Mouse (Mus musculus) hindbrain, embryonic 11.5 days (tissue): ENCODE results near the gene Myh3. TPM values are rescaled to one million over a fixed set of nuclear protein-coding genes. Genes with fewer than 3 reads are reported as not detected.

Experiments used
- ATAC-seq: fragments of 200-750 bp; cut with Nextera tagmentation; 2 replicates; pipeline ENCODE4 v1.8.0; 2017; ENCODE audit warnings: mild to moderate bottlenecking, moderate TSS enrichment, moderate library complexity; ENCODE audit not compliant: low FRiP score
- DNase-seq: peaks from one replicate; pipeline ENCODE4 v3.0.0-alpha.2; 2015; ENCODE audit warnings: low spot score
- H3K27ac ChIP-seq: fragments of 300-500 bp; sonication (generic); 2 replicates; pipeline ENCODE4 v1.5.1; 2014; ENCODE audit warnings: mild to moderate bottlenecking, low read depth, low read length
- H3K27me3 ChIP-seq: fragments of 300-500 bp; sonication (generic); 2 replicates; pipeline ENCODE4 v1.6.1; 2014; ENCODE audit warnings: mild to moderate bottlenecking, low read length, moderate library complexity, mixed read lengths; ENCODE audit not compliant: control insufficient read depth, insufficient read depth
- H3K36me3 ChIP-seq: fragments of 300-500 bp; sonication (generic); 2 replicates; pipeline ENCODE4 v1.6.1; 2014; ENCODE audit warnings: mild to moderate bottlenecking, low read length, moderate library complexity, mixed read lengths; ENCODE audit not compliant: control insufficient read depth, insufficient read depth
- H3K4me1 ChIP-seq: fragments of 300-500 bp; sonication (generic); replicated peaks from 2 replicates; pipeline ENCODE4 v1.6.1; 2014; ENCODE audit warnings: low read length, mixed read lengths; ENCODE audit not compliant: control insufficient read depth, insufficient read depth
- H3K4me2 ChIP-seq: fragments of 300-500 bp; sonication (generic); replicated peaks from 2 replicates; pipeline ENCODE4 v1.6.1; 2014; ENCODE audit warnings: mild to moderate bottlenecking, low read depth, low read length
- H3K4me3 ChIP-seq: fragments of 300-500 bp; sonication (generic); 2 replicates; pipeline ENCODE4 v1.5.1; 2014; ENCODE audit warnings: low read depth, low read length
- H3K9ac ChIP-seq: fragments of 300-500 bp; sonication (generic); 2 replicates; pipeline ENCODE4 v1.6.1; 2014; ENCODE audit warnings: low read depth, low read length
- H3K9me3 ChIP-seq: fragments of 300-500 bp; sonication (generic); 2 replicates; pipeline ENCODE4 v1.6.1; 2016; ENCODE audit warnings: low read length; ENCODE audit not compliant: control insufficient read depth
- WGBS: fragments of 180-500 bp; shearing (Covaris S2); extraction: QIAGEN DNeasy Blood & Tissue Kit; methylation state at CpG from one replicate; pipeline ENCODE4 v1.1.7; 2014; 5-methylcytosine and 5-hydroxymethylcytosine counted together
- polyA plus RNA-seq: library from polyadenylated mRNA; unstranded; fragments of >200 nt; fragmentation: Nextera tagmentation; extraction: Ambion mirVana; gene quantifications from 2 replicates; pipeline ENCODE4 v1.2.1, GENCODE M21; 2014

The Myh3 gene
- polyA plus RNA-seq, 1 experiment from 2014 or later: 2.3 TPM

- Histone ChIP-seq H3K9me3 (no peaks in the 10 kb centered on the region), H3K4me1 (no peaks in the 10 kb centered on the region; the same call in 1 of the 2 replicates), H3K9ac (no peak overlapping the region), H3K36me3 (no peaks in the 10 kb centered on the region), H3K27ac (no peak overlapping the region), H3K27me3 (no peaks in the 10 kb centered on the region), H3K4me3 (no peak overlapping the region), H3K4me2 (no peak overlapping the region)
- ATAC-seq: no peak
- DNase-seq: no peak
- 74% methylated on average over 1 of the region's 1 CpGs for WGBS
These were observed 26.1 kb downstream of the Myh3 start for GRCm38 (mm10) chr11:67104242-67104641.

- no peak overlapping the region for H3K27ac ChIP-seq
- ATAC-seq (no peak), DNase-seq (no peak)
- 73% methylated on average over 11 of the region's 11 CpGs for WGBS
- H3K4me2 ChIP-seq: no peak overlapping the region
- no peaks in the 10 kb centered on the region for H3K27me3 ChIP-seq
- H3K9ac ChIP-seq: no peak overlapping the region
- no peaks in the 10 kb centered on the region for H3K9me3 ChIP-seq
- H3K4me3 ChIP-seq: no peak overlapping the region
- H3K36me3 ChIP-seq: no peaks in the 10 kb centered on the region
- no peaks in the 10 kb centered on the region; the same call in 1 of the 2 replicates for H3K4me1 ChIP-seq
These were observed 26.6 kb downstream of the Myh3 start for GRCm38 (mm10) chr11:67104714-67105113.

- no peak for DNase-seq
- no peaks in the 10 kb centered on the region for H3K27me3 ChIP-seq
- H3K9ac ChIP-seq: no peak overlapping the region
- no peaks in the 10 kb centered on the region for H3K36me3 ChIP-seq
- H3K4me2 ChIP-seq: no peak overlapping the region
- no peaks in the 10 kb centered on the region; the same call in 1 of the 2 replicates for H3K4me1 ChIP-seq
- no peak for ATAC-seq
- H3K4me3 ChIP-seq: no peak overlapping the region
- H3K9me3 ChIP-seq: no peaks in the 10 kb centered on the region
- no peak overlapping the region for H3K27ac ChIP-seq
- WGBS: 68% methylated on average over 4 of the region's 4 CpGs
These were observed 27.6 kb downstream of the Myh3 start for GRCm38 (mm10) chr11:67105689-67106088.

GRCm38 (mm10) chr11:67106973-67107372, 28.9 kb downstream of the Myh3 start:
- Histone ChIP-seq H3K9ac (no peak overlapping the region), H3K4me1 (no peaks in the 10 kb centered on the region; the same call in 1 of the 2 replicates), H3K9me3 (no peaks in the 10 kb centered on the region), H3K27ac (no peak overlapping the region), H3K4me3 (no peak overlapping the region), H3K36me3 (no peaks in the 10 kb centered on the region), H3K4me2 (no peak overlapping the region), H3K27me3 (no peaks in the 10 kb centered on the region)
- ATAC-seq: no peak
- WGBS: 91% methylated on average over 10 of the region's 10 CpGs
- DNase-seq: no peak

- Histone ChIP-seq H3K27ac (no peak overlapping the region), H3K9ac (no peak overlapping the region), H3K4me3 (no peak overlapping the region), H3K27me3 (no peaks in the 10 kb centered on the region), H3K4me1 (no peaks in the 10 kb centered on the region), H3K4me2 (no peak overlapping the region), H3K36me3 (no peaks in the 10 kb centered on the region), H3K9me3 (no peaks in the 10 kb centered on the region)
- no peak for ATAC-seq
- DNase-seq: peak; percentile 85
- 32% methylated on average over 5 of the region's 5 CpGs for WGBS
These were observed 32.3 kb downstream of the Myh3 start for GRCm38 (mm10) chr11:67110168-67110948.

GRCm38 (mm10) chr11:67112019-67112850, 34.1 kb downstream of the Myh3 start:
- Histone ChIP-seq H3K9ac (no peak overlapping the region), H3K4me2 (no peak overlapping the region), H3K27ac (no peak overlapping the region), H3K4me1 (no peaks in the 10 kb centered on the region), H3K27me3 (no peaks in the 10 kb centered on the region), H3K9me3 (no peaks in the 10 kb centered on the region), H3K36me3 (no peaks in the 10 kb centered on the region), H3K4me3 (no peak overlapping the region)
- 24% methylated on average over 11 of the region's 11 CpGs for WGBS
- DNase-seq: peak; percentile 87
- peak; percentile 78 for ATAC-seq

GRCm38 (mm10) chr11:67112851-67113202, 34.7 kb downstream of the Myh3 start:
- Histone ChIP-seq H3K27me3 (no peaks in the 10 kb centered on the region), H3K4me1 (no peaks in the 10 kb centered on the region), H3K4me2 (no peak overlapping the region), H3K27ac (no peak overlapping the region), H3K4me3 (no peak overlapping the region), H3K9ac (no peak overlapping the region), H3K36me3 (no peaks in the 10 kb centered on the region), H3K9me3 (no peaks in the 10 kb centered on the region)
- ATAC-seq (peak; percentile 33; the same call in 1 of the 2 replicates), DNase-seq (peak; percentile 92)
- WGBS: 40% methylated on average over 11 of the region's 11 CpGs

- no peaks in the 10 kb centered on the region for H3K4me1 ChIP-seq
- 87% methylated on average over 6 of the region's 6 CpGs for WGBS
- no peak for ATAC-seq
- no peak overlapping the region for H3K9ac ChIP-seq
- DNase-seq: no peak
- H3K4me3 ChIP-seq: no peak overlapping the region
- H3K27me3 ChIP-seq: no peaks in the 10 kb centered on the region
- no peak overlapping the region for H3K27ac ChIP-seq
- H3K36me3 ChIP-seq: no peaks in the 10 kb centered on the region
- H3K4me2 ChIP-seq: no peak overlapping the region
- no peaks in the 10 kb centered on the region for H3K9me3 ChIP-seq
These were observed 35.3 kb downstream of the Myh3 start for GRCm38 (mm10) chr11:67113381-67113780.
